17 mouse cellular contexts compared by ENCODE assay signal in the genomic region with DNA sequence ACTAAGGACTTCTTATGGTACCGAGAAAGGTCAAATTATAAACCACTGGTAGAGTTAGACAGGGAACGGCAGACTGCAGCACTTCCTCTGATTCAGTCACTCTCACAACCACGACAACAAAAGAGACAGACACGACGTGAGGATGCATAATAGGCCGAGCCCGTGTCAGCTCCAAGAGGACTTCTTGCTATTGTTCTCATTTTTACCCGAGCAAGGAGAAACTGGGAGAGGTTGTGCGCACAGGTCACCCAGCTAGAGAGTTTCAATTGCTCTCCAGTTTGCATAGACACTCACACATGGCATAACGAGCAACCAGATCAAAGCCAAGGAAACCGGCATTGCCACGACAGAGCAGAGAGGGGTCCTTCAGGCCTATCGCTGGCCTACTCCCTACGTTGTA.
DNase-seq lines count a peak whose midpoint lies in the region; ATAC-seq and TF ChIP-seq lines count a peak whose summit lies in the region.
"Had no signal": no experiment of that assay in that cellular context is flagged by ENCODE, and none has a peak within 500 bp of the region (broad histone marks: within the 10 kb centered on the region; RNA-seq: fewer than 3 reads in every experiment).

No protein-coding gene starts in this region.

- H3K4me1 ChIP-seq in intestine, embryonic 14.5 days (replicated peaks; ENCODE audit: control insufficient read depth, insufficient read depth, low read length), result no peaks in the 10 kb centered on the region
- no peaks in the 10 kb centered on the region for H3K4me1 ChIP-seq in intestine, embryonic 15.5 days (replicated peaks)
- H3K4me1 ChIP-seq in hindbrain, postnatal 0 days (ENCODE audit: insufficient read depth, low read length), result 0 out of 2 replicates have a peak, but pooled peaks cover 5% of the 10 kb centered on the region
- H3K4me1 ChIP-seq in midbrain, embryonic 16.5 days (ENCODE audit: control insufficient read depth, insufficient read depth, low read length), result peaks cover 6% of the 10 kb centered on the region; the same call in 1 of the 2 replicates

- no peak overlapping the region for H3K27ac ChIP-seq in intestine, embryonic 14.5 days (ENCODE audit: low read depth)
- no peak overlapping the region for H3K27ac ChIP-seq in intestine, embryonic 15.5 days
- H3K27ac ChIP-seq in hindbrain, postnatal 0 days, result no peak overlapping the region
- H3K27ac ChIP-seq in midbrain, embryonic 16.5 days (ENCODE audit: low read length), result no peak overlapping the region; the same call in 1 of the 2 replicates

- DNase-seq in embryo, embryonic 10 days (ENCODE audit: low spot score), result peak; percentile 39
- DNase-seq in embryo, embryonic 9.5 days (ENCODE audit: extremely low spot score), result no peak
- DNase-seq in intestine, embryonic 14.5 days (ENCODE audit: low spot score), result peak; percentile 45
- no peak for DNase-seq in hindbrain, postnatal 0 days (ENCODE audit: low spot score)
- no peak for DNase-seq in adrenal gland, postnatal 14 days
- DNase-seq in urinary bladder, adult 18-20 months (ENCODE audit: low spot score in 2 of 2), result no peak
- DNase-seq: adrenal gland, postnatal 10 days; cerebellum, adult 18-20 months; gastrocnemius, postnatal 10 days; heart, postnatal 10 days; lung, adult 2 months; lung, postnatal 4 days; thymus, postnatal 36 days had no signal

- no peaks in the 10 kb centered on the region for H3K27me3 ChIP-seq in intestine, embryonic 14.5 days (replicated peaks; ENCODE audit: control insufficient read depth, insufficient read depth, low read length)
- no peaks in the 10 kb centered on the region for H3K27me3 ChIP-seq in intestine, embryonic 15.5 days (replicated peaks)
- no peaks in the 10 kb centered on the region for H3K27me3 ChIP-seq in hindbrain, postnatal 0 days (ENCODE audit: insufficient read depth, low read length)
- no peaks in the 10 kb centered on the region for H3K27me3 ChIP-seq in midbrain, embryonic 16.5 days (ENCODE audit: control insufficient read depth, insufficient read depth, low read depth, low read length)

- no peak for TF ChIP-seq CTCF in hindbrain, postnatal 0 days (IDR thresholded peaks at IDR 0.05; ENCODE audit: low read depth)

- 78% methylated on average over 14 of the region's 14 CpGs for WGBS in intestine, embryonic 14.5 days
- WGBS in intestine, embryonic 15.5 days, result 77% methylated on average over 14 of the region's 14 CpGs
- WGBS in hindbrain, postnatal 0 days, result 24% methylated on average over 14 of the region's 14 CpGs
- 22% methylated on average over 14 of the region's 14 CpGs for WGBS in midbrain, embryonic 16.5 days

- no peak overlapping the region for H3K4me2 ChIP-seq in intestine, embryonic 14.5 days (ENCODE audit: low read length)
- no peak overlapping the region for H3K4me2 ChIP-seq in intestine, embryonic 15.5 days (replicated peaks)
- H3K4me2 ChIP-seq in hindbrain, postnatal 0 days (ENCODE audit: low read depth, low read length), result peak overlapping the region; percentile 18; the same call in 1 of the 2 replicates
- H3K4me2 ChIP-seq in midbrain, embryonic 16.5 days (ENCODE audit: low read length), result peak overlapping the region; percentile 1; the same call in 1 of the 2 replicates
- H3K4me2 ChIP-seq: liver, embryonic 11.5 days had no signal

- H3K9ac ChIP-seq in intestine, embryonic 14.5 days (ENCODE audit: low read length), result no peak overlapping the region
- no peak overlapping the region for H3K9ac ChIP-seq in intestine, embryonic 15.5 days
- H3K9ac ChIP-seq in hindbrain, postnatal 0 days (replicated peaks; ENCODE audit: low read length), result no peak overlapping the region
- H3K9ac ChIP-seq in midbrain, embryonic 16.5 days (ENCODE audit: low read depth, low read length), result no peak overlapping the region

- H3K36me3 ChIP-seq in intestine, embryonic 14.5 days (ENCODE audit: control insufficient read depth, insufficient read depth, low read length), result no peaks in the 10 kb centered on the region
- no peaks in the 10 kb centered on the region for H3K36me3 ChIP-seq in intestine, embryonic 15.5 days
- H3K36me3 ChIP-seq in hindbrain, postnatal 0 days (ENCODE audit: insufficient read depth, low read length), result no peaks in the 10 kb centered on the region
- no peaks in the 10 kb centered on the region for H3K36me3 ChIP-seq in midbrain, embryonic 16.5 days (ENCODE audit: control insufficient read depth, insufficient read depth, low read length)

- H3K9me3 ChIP-seq in intestine, embryonic 14.5 days (ENCODE audit: control insufficient read depth, low read length), result 0 out of 2 replicates have a peak, but pooled peaks cover 4% of the 10 kb centered on the region
- no peaks in the 10 kb centered on the region for H3K9me3 ChIP-seq in intestine, embryonic 15.5 days
- H3K9me3 ChIP-seq in hindbrain, postnatal 0 days (ENCODE audit: low read length), result no peaks in the 10 kb centered on the region
- no peaks in the 10 kb centered on the region for H3K9me3 ChIP-seq in midbrain, embryonic 16.5 days (replicated peaks; ENCODE audit: control insufficient read depth, low read length, poor library complexity, severe bottlenecking)

- H3K4me3 ChIP-seq in intestine, embryonic 14.5 days (ENCODE audit: low read depth, low read length), result no peak overlapping the region
- H3K4me3 ChIP-seq in intestine, embryonic 15.5 days (replicated peaks), result no peak overlapping the region
- no peak overlapping the region for H3K4me3 ChIP-seq in hindbrain, postnatal 0 days (ENCODE audit: low read length)
- H3K4me3 ChIP-seq in midbrain, embryonic 16.5 days (ENCODE audit: low read depth, low read length), result no peak overlapping the region

- no peak for ATAC-seq in intestine, embryonic 14.5 days (replicated peaks; ENCODE audit: low FRiP score, low TSS enrichment, low read depth)
- ATAC-seq in intestine, embryonic 15.5 days, result no peak
- ATAC-seq in hindbrain, postnatal 0 days, result no peak
- no peak for ATAC-seq in midbrain, embryonic 16.5 days
- ATAC-seq: inflammation-experienced regulatory T-cells, adult 6 months had no signal

Comparison
In these comparisons a context has a peak if more than half of its experiments do, and no peak if none do; other contexts are left out.
1. DNase-seq: peak in embryo, embryonic 10 days (single experiment) and intestine, embryonic 14.5 days (single experiment); none in embryo, embryonic 9.5 days (single experiment), hindbrain, postnatal 0 days (single experiment), adrenal gland, postnatal 14 days (single experiment) and urinary bladder, adult 18-20 months (0 of 2).
2. H3K4me2 ChIP-seq: peak in hindbrain, postnatal 0 days (single experiment) and midbrain, embryonic 16.5 days (single experiment); none in intestine, embryonic 14.5 days (single experiment) and intestine, embryonic 15.5 days (single experiment).